Mouse (Mus musculus) midbrain, embryonic 14.5 days (tissue): Measurements from ENCODE around the gene Mef2a. TPM values are rescaled to one million over a fixed set of nuclear protein-coding genes. Genes with fewer than 3 reads are reported as not detected.
"Not testable (repeated sequence)": the region's sequence is repeated elsewhere in the genome, so short reads cannot be mapped to it uniquely, and the experiment has no call there.

Source experiments
- ATAC-seq: fragments of 200-750 bp; cut with Nextera tagmentation; 2 replicates; pipeline ENCODE4 v1.8.0; 2017; ENCODE audit warnings: moderate number of reproducible peaks, moderate library complexity; ENCODE audit not compliant: low FRiP score, low TSS enrichment
- DNase-seq: peaks from one replicate; pipeline ENCODE4 v3.0.0-alpha.2; 2015
- H3K27ac ChIP-seq: fragments of 300-500 bp; sonication (generic); replicated peaks from 2 replicates; pipeline ENCODE4 v1.5.1; 2014; ENCODE audit warnings: mild to moderate bottlenecking, low read depth, low read length, moderate library complexity
- H3K27me3 ChIP-seq: fragments of 300-500 bp; sonication (generic); 2 replicates; pipeline ENCODE4 v1.6.1; 2014; ENCODE audit warnings: low read length, control low read depth, mixed read lengths; ENCODE audit not compliant: control insufficient read depth, insufficient read depth
- H3K36me3 ChIP-seq: fragments of 300-500 bp; sonication (generic); 2 replicates; pipeline ENCODE4 v1.6.1; 2014; ENCODE audit warnings: low read length, control low read depth; ENCODE audit not compliant: control insufficient read depth, insufficient read depth
- H3K4me1 ChIP-seq: fragments of 300-500 bp; sonication (generic); 2 replicates; pipeline ENCODE4 v1.6.1; 2014; ENCODE audit warnings: mild to moderate bottlenecking, antibody characterized with exemption, low read length, control low read depth; ENCODE audit not compliant: control insufficient read depth, insufficient read depth
- H3K4me2 ChIP-seq: fragments of 300-500 bp; sonication (generic); 2 replicates; pipeline ENCODE4 v1.6.1; 2014; ENCODE audit warnings: mild to moderate bottlenecking, low read length, moderate library complexity
- H3K4me3 ChIP-seq: fragments of 300-500 bp; sonication (generic); replicated peaks from 2 replicates; pipeline ENCODE4 v1.5.1; 2014; ENCODE audit warnings: low read depth, low read length
- H3K9ac ChIP-seq: fragments of 300-500 bp; sonication (generic); replicated peaks from 2 replicates; pipeline ENCODE4 v1.6.1; 2014; ENCODE audit warnings: mild to moderate bottlenecking, low read length, moderate library complexity
- H3K9me3 ChIP-seq: fragments of 300-500 bp; sonication (generic); 2 replicates; pipeline ENCODE4 v1.6.1; 2016; ENCODE audit warnings: low read length, control low read depth, mixed read lengths; ENCODE audit not compliant: control insufficient read depth
- WGBS: fragments of 180-500 bp; shearing (Covaris S2); extraction: QIAGEN DNeasy Blood & Tissue Kit; methylation state at CpG from one replicate; pipeline ENCODE4 v1.1.7; 2014; 5-methylcytosine and 5-hydroxymethylcytosine counted together
- polyA plus RNA-seq: library from polyadenylated mRNA; unstranded; fragments of >200 nt; fragmentation: Nextera tagmentation; extraction: Ambion mirVana; gene quantifications from 2 replicates; pipeline ENCODE4 v1.2.1, GENCODE M21; 2014

Gene Mef2a
- polyA plus RNA-seq, 1 experiment from 2014 or later, result 45.2 TPM

GRCm38 (mm10) chr7:67307078-67307477 is 65.6 kb downstream of the Mef2a start:
- no peaks in the 10 kb centered on the region for H3K4me1 ChIP-seq
- H3K27ac ChIP-seq, result no peak overlapping the region
- no peaks in the 10 kb centered on the region for H3K36me3 ChIP-seq
- 92% methylated on average over 3 of the region's 3 CpGs for WGBS
- ATAC-seq (no peak), DNase-seq (no peak)
- H3K27me3 ChIP-seq, result no peaks in the 10 kb centered on the region
- no peak overlapping the region for H3K9ac ChIP-seq
- no peak overlapping the region for H3K4me3 ChIP-seq
- H3K9me3 ChIP-seq, result no peaks in the 10 kb centered on the region
- H3K4me2 ChIP-seq, result no peak overlapping the region

- Histone ChIP-seq H3K4me3 (no peak overlapping the region), H3K9ac (no peak overlapping the region), H3K4me2 (no peak overlapping the region), H3K36me3 (no peaks in the 10 kb centered on the region), H3K4me1 (no peaks in the 10 kb centered on the region), H3K9me3 (no peaks in the 10 kb centered on the region), H3K27ac (no peak overlapping the region), H3K27me3 (no peaks in the 10 kb centered on the region)
- ATAC-seq, result no peak
- no peak for DNase-seq
- 94% methylated on average over 3 of the region's 3 CpGs for WGBS
Measured at GRCm38 (mm10) chr7:67304937-67305336, 67.7 kb downstream of the Mef2a start.

GRCm38 (mm10) chr7:67296419-67296818 is 76.2 kb downstream of the Mef2a start:
- H3K27ac ChIP-seq, result no peak overlapping the region
- no peaks in the 10 kb centered on the region for H3K36me3 ChIP-seq
- no peak overlapping the region for H3K9ac ChIP-seq
- H3K4me1 ChIP-seq, result no peaks in the 10 kb centered on the region
- no peak for ATAC-seq
- H3K4me3 ChIP-seq, result no peak overlapping the region
- WGBS, result 96% methylated on average over 1 of the region's 1 CpGs
- H3K27me3 ChIP-seq, result no peaks in the 10 kb centered on the region
- no peak overlapping the region for H3K4me2 ChIP-seq
- no peak for DNase-seq
- no peaks in the 10 kb centered on the region for H3K9me3 ChIP-seq

GRCm38 (mm10) chr7:67291356-67291755 is 81.3 kb downstream of the Mef2a start:
- Histone ChIP-seq H3K4me3 (no peak overlapping the region), H3K27me3 (no peaks in the 10 kb centered on the region), H3K36me3 (no peaks in the 10 kb centered on the region), H3K4me2 (no peak overlapping the region), H3K9me3 (no peaks in the 10 kb centered on the region), H3K9ac (no peak overlapping the region), H3K4me1 (no peaks in the 10 kb centered on the region), H3K27ac (no peak overlapping the region)
- 92% methylated on average over 1 of the region's 1 CpGs for WGBS
- DNase-seq, result no peak
- ATAC-seq, result no peak

GRCm38 (mm10) chr7:67287456-67287855 is 85.2 kb downstream of the Mef2a start:
- Histone ChIP-seq H3K27ac (no peak overlapping the region), H3K4me1 (no peaks in the 10 kb centered on the region), H3K4me3 (no peak overlapping the region), H3K9me3 (no peaks in the 10 kb centered on the region), H3K4me2 (no peak overlapping the region), H3K36me3 (no peaks in the 10 kb centered on the region), H3K27me3 (no peaks in the 10 kb centered on the region), H3K9ac (no peak overlapping the region)
- DNase-seq, result no peak
- ATAC-seq, result no peak
- 85% methylated on average over 4 of the region's 4 CpGs for WGBS

- WGBS, result 94% methylated on average over 6 of the region's 6 CpGs
- Histone ChIP-seq H3K27ac (no peak overlapping the region), H3K27me3 (no peaks in the 10 kb centered on the region), H3K9me3 (no peaks in the 10 kb centered on the region), H3K4me2 (no peak overlapping the region), H3K36me3 (no peaks in the 10 kb centered on the region), H3K9ac (no peak overlapping the region), H3K4me1 (no peaks in the 10 kb centered on the region), H3K4me3 (no peak overlapping the region)
- no peak for DNase-seq
- no peak for ATAC-seq
Measured at GRCm38 (mm10) chr7:67283581-67283980, 89.1 kb downstream of the Mef2a start.

GRCm38 (mm10) chr7:67270447-67270846 is 102.2 kb downstream of the Mef2a start:
- H3K9me3 ChIP-seq, H3K4me2 ChIP-seq, H3K27ac ChIP-seq, H3K9ac ChIP-seq, DNase-seq, H3K36me3 ChIP-seq, H3K4me3 ChIP-seq, H3K27me3 ChIP-seq, H3K4me1 ChIP-seq, ATAC-seq: not testable (repeated sequence)
- WGBS, result 97% methylated on average over 4 of the region's 4 CpGs

GRCm38 (mm10) chr7:67259828-67260563 is 112.7 kb downstream of the Mef2a start:
- DNase-seq, result peak; percentile 82
- Histone ChIP-seq H3K4me1 (no peaks in the 10 kb centered on the region), H3K4me2 (no peak overlapping the region), H3K36me3 (peaks cover 17% of the 10 kb centered on the region), H3K4me3 (no peak overlapping the region), H3K9me3 (no peaks in the 10 kb centered on the region), H3K9ac (no peak overlapping the region), H3K27me3 (no peaks in the 10 kb centered on the region), H3K27ac (no peak overlapping the region)
- no peak for ATAC-seq
- 68% methylated on average over 4 of the region's 4 CpGs for WGBS

- Histone ChIP-seq H3K9ac (no peak overlapping the region), H3K27me3 (no peaks in the 10 kb centered on the region), H3K36me3 (peaks cover 7% of the 10 kb centered on the region), H3K4me2 (no peak overlapping the region), H3K9me3 (no peaks in the 10 kb centered on the region), H3K4me3 (no peak overlapping the region), H3K4me1 (no peaks in the 10 kb centered on the region), H3K27ac (no peak overlapping the region)
- no peak for DNase-seq
- WGBS, result 88% methylated on average over 2 of the region's 2 CpGs
- no peak for ATAC-seq
Measured at GRCm38 (mm10) chr7:67246067-67246466, 126.6 kb downstream of the Mef2a start.
